Comparison of ENCODE assay signal across 24 mouse cellular contexts in genomic region chr5:22039375-22040149, GRCm38 (mm10).
"Had no signal": no experiment of that assay in that cellular context is flagged by ENCODE, and none has a peak within 500 bp of the region (broad histone marks: within the 10 kb centered on the region; RNA-seq: fewer than 3 reads in every experiment).

No protein-coding gene starts in this region.

- H3K4me1 ChIP-seq: heart, embryonic 10.5 days; heart, embryonic 12.5 days; hindbrain, embryonic 10.5 days; intestine, embryonic 15.5 days; limb, embryonic 12.5 days had no signal

- H3K36me3 ChIP-seq: heart, embryonic 10.5 days; heart, embryonic 12.5 days; hindbrain, embryonic 10.5 days; hindbrain, embryonic 12.5 days; intestine, embryonic 15.5 days; limb, embryonic 10.5 days; limb, embryonic 12.5 days had no signal

- H3K4me2 ChIP-seq: heart, embryonic 12.5 days; hindbrain, embryonic 12.5 days; hindbrain, embryonic 14.5 days; intestine, embryonic 15.5 days; limb, embryonic 12.5 days had no signal

- ATAC-seq: hindbrain, embryonic 16.5 days; inflammation-experienced regulatory T-cells, adult 6 months; intestine, embryonic 15.5 days; intestine, postnatal 0 days had no signal

- H3K9me3 ChIP-seq: heart, embryonic 10.5 days; heart, embryonic 12.5 days; hindbrain, embryonic 10.5 days; hindbrain, embryonic 12.5 days; intestine, embryonic 15.5 days; limb, embryonic 10.5 days; limb, embryonic 12.5 days had no signal

- H3K27me3 ChIP-seq: heart, embryonic 12.5 days; hindbrain, embryonic 12.5 days; intestine, embryonic 15.5 days; limb, embryonic 12.5 days had no signal

- H3K9ac ChIP-seq: heart, embryonic 12.5 days; hindbrain, embryonic 12.5 days; hindbrain, embryonic 14.5 days; intestine, embryonic 15.5 days; limb, embryonic 12.5 days had no signal

- H3K4me3 ChIP-seq: gastrocnemius, adult 2 months; heart, embryonic 10.5 days; heart, embryonic 12.5 days; hindbrain, embryonic 10.5 days; hindbrain, embryonic 12.5 days; intestine, embryonic 15.5 days; layer of hippocampus, adult 2 months; left cerebral cortex, adult 2 months; limb, embryonic 10.5 days; limb, embryonic 12.5 days had no signal

- DNase-seq: gastrocnemius, adult 2 months; gastrocnemius, postnatal 10 days; gastrocnemius, postnatal 25 days; heart, adult 18-20 months; heart, postnatal 10 days; heart, postnatal 4 days; kidney, adult 18-20 months; kidney, adult 8-10 months; kidney, postnatal 10 days; kidney, postnatal 25 days; liver had no signal

- H3K27ac ChIP-seq: gastrocnemius, adult 2 months; heart, embryonic 10.5 days; hindbrain, embryonic 10.5 days; hindbrain, embryonic 12.5 days; hindbrain, embryonic 14.5 days; intestine, embryonic 15.5 days; layer of hippocampus, adult 2 months; left cerebral cortex, adult 2 months; limb, embryonic 10.5 days; limb, embryonic 12.5 days had no signal
